Mouse (Mus musculus) monocyte, adult 2 months (primary cell): Measurements from ENCODE around the gene Sbno2.

Experiments
- DNase-seq, 2 experiments: peaks; one replicate each; pipeline ENCODE4 v3.0.0; 2022; ENCODE audit warnings: low spot score in 2 of 2, low read depth in 1 of 2

The Sbno2 gene

DNA sequence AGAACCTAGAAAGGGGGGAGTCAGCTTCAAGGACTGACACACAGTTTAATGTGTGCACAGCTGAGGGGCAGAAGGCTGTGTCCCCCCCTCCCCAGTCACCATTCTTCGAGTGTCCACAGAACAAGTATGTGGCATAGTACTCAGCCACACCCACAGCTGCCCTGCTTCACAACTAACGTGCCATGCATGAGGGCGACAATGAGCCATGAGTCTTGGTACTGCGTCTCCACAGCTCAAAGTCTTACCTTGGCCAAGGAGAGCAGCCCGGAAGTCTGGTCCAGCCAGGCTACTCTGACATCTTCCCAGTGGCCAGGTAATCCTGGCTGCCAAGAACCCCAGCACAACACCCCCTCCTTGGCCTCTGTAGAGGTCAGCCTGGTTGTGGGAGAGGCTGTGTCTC is 12.7 kb downstream of the Sbno2 start:
- DNase-seq = no peak

DNA sequence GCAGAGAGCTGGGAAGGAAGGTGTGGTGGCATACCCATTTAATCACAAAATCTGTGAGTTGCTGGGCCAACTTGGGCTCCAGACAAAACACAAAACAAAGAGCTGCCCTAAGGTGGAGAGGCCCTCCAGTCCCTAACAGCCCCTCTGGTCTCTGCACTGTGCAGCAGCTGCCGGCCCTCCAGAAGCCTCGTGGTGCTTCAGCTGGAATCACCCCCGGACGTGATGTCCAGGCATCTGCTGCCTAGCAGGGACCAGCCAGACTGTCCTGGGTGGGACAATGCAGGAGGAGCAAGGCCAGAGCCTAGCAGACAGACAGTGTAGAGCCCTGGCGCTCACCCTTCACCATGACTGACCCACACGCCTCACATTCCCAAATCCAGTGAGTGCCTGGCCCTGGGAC is 13.8 kb downstream of the Sbno2 start:
- DNase-seq = no peak

DNA sequence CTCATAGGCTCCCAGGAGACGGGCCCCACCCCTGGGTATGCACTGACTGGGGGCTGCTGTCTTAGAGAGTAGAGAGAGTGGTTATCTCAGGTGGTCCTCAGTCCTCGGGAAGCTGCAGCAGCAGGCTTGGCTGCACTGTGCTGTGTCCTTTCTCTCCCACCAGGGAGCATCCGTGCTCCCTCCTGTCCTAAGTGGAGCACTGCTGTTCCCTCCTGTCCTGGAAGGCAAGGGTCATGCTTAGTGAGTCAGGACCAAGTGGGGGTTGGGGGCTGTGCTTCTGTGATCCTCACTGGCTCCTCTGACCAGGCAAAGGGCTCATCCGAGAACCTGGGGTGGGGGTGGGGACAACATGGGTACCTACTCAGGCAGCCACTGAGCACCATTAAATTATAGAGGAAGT is 16.2 kb downstream of the Sbno2 start:
- DNase-seq = no peak

DNA sequence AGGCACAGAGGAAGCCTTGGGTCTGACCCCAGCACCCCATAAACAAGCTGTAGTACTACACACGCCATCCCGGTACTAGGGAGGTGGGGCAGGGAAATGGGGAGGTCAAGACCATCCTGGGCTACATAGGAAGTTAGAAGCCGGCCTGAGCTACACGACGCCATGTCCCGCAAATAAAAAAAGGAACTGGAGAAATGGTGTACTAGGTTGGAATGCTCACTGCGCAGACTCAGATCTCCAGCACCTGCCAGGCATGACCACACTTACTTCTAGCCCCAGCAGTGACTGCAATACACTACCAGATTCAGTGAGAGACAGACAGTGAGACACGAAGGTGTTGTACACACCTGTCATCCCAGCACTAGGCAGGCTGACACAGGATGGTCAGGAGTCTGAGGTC is 17.9 kb downstream of the Sbno2 start:
- DNase-seq = no peak

DNA sequence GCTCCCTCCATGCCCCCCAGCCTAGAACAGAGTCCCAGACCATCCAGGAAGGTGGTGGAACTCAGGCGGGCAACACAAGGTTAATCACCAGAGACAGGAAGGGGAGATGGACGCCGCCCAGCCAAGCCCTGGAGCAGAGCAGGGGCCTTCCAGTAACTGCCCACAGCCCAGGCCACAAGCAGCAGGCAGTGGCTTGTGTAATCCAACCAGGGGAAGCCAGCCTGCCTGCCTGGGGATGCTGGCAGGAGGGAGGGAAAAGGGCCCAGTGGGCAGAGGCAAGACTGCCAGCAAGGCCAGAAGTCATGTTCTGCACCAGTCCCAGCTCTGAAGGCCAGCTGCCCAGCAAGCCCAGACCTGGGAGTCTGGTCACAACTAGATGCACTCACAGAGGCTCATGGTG is 18.5 kb downstream of the Sbno2 start:
- peak; percentile 46 to 51 for DNase-seq

DNA sequence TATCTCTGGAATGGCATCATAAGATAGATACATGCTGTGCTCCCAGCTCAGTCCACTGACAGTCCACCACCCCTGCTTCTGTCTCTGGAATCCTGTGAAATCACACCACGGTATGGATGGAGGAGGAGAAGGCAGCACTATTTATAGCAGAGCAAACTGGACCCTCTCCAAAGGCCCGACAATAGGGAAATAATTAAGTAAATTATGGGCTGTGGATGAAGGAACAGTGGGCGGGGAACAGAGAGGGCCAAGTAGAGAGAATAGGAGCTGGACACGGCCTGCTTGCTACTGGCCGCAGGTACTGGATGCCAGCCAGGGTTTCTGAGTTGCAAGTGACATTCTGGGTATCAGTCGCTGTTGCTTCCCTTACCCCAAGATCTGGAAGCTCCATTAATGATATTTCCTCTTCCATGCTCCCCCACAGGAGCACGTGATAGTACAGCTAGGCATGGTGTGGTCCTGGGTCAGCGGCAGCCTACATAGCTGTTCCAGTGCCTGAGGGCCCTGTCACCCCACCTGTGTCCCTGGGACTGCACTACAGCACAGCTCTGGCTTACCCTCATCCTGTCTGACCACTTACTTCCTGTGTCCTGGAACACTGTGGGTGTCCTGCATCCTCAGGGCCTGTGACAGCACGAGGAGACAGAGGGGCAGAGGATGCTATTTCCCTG is 20.4 kb downstream of the Sbno2 start:
- DNase-seq = no peak

DNA sequence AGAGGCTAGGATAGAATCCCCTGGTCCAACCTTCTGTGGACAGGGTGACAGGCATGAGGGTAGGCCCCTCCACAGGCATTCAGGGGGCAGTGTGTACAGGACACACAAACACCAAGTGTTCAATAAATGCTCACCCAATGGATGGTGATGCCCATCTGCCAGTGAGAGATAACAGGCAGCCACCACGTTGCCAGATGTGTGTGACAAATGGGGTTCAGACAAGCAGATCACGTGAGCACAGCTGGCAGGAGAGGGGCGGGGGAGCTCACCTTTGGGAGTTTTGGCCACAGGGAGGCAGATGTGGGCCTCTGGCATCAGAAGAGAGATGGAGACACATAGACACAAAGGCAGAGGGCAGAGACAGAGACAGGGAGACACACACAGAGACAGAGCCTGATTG is 24.3 kb downstream of the Sbno2 start:
- no peak for DNase-seq

DNA sequence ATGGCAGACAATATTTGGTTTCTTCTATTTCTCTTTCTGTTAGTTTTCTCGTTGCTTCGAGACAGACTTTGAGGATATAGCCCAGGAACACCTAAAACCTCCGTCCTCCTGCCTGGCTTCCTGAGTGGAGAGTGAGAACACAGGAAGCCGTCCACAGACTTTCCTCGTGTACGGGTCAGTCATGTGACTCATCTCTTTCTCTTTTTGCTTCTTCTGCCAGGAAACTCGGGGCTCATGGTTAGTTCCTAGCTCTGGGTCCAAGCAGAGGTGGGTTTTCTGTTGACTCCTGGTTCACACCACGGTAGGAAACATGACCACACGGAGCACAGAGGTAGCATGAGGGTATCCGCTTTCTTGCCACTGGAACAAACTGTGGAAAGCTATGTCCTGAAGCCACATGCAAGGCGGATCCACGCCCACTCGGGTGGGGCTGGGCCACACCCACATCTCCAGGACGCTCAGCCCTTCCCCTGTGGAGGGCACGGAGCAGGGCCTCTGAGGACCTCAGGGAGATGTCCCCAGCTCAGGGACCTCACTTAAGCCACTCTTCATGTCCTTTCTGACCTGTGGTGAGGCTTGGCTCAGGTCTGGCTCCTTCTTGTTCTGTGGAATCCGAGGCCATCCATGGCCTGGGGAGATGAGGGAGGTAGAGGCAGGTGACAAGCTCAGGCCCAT is 24.8 kb downstream of the Sbno2 start:
- no peak for DNase-seq

DNA sequence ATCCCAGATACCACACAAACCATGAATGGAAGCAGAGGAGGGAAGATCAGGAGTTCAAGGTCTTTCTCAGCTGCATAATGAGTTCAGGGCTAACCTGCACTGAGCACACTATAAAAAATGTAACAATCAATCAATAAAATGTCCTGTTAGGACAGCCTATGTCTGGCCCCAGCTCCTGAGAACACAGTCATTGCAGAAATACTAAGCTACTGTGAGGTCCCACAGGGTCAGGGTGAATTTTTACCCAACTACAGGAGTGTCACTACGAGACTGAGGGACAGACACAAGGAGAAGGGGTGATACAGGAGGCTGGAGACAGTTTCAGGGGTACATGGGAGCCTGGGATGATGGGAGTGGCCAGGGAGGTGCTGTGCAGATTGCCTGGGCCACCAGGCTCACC is 27.0 kb downstream of the Sbno2 start:
- no peak for DNase-seq

DNA sequence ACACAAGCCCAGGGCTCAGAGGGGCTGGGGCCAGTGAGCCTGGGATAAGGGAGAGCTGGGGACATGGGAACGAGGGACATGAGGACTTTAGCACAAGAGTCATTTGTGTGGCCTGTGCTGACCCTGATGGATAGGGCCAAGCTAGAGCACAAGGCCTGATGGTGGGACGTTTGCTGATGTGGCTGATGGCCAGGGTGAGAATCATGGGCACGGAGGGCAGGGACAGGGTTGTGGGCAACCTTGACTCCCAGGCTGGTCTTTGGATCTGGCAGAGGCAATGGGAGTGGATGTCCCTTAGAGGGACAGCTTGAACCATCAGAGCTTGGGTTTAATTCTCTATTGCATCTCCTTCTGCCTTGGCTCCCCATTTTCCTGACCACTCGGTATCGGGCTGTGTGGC is 28.1 kb downstream of the Sbno2 start:
- DNase-seq = no peak

DNA sequence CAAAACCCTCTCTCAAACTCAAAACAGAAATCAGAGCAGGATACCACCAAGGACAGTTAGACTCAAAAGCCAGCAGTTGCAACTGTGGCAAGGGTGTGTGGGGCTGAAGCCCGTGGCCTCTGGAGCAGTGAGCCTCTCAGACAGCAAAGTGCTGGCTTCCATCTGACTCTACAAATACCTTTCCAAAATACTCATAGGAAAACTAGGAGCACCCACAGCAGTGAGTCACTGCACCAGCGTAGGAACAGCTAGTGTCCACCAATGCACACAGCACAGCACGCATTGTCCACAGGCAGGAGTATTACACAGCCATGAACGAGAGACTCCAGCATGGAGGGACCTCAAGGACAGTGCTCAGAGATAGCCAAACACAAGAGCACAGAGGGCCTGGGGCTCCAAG is 29.0 kb downstream of the Sbno2 start:
- DNase-seq = no peak

DNA sequence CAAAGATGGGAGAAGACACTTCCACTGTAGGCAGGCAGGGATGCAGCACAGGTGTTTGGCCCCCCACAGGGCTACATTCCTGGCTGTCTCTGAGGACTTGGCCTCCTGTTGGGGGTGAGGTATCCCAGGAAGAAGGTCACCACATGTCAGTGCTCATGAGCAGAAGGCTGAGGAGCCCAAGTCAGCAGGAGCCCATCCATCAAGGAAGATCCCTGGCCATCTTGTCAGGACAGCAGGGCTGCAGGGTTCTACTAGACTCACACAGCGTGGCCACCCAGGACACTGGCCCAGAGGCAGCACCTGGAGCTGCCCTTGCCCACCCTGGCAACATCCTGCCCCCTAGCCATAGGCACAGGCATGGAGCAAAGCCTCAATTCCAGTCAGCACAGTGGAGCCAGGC is 29.4 kb downstream of the Sbno2 start:
- no peak for DNase-seq

DNA sequence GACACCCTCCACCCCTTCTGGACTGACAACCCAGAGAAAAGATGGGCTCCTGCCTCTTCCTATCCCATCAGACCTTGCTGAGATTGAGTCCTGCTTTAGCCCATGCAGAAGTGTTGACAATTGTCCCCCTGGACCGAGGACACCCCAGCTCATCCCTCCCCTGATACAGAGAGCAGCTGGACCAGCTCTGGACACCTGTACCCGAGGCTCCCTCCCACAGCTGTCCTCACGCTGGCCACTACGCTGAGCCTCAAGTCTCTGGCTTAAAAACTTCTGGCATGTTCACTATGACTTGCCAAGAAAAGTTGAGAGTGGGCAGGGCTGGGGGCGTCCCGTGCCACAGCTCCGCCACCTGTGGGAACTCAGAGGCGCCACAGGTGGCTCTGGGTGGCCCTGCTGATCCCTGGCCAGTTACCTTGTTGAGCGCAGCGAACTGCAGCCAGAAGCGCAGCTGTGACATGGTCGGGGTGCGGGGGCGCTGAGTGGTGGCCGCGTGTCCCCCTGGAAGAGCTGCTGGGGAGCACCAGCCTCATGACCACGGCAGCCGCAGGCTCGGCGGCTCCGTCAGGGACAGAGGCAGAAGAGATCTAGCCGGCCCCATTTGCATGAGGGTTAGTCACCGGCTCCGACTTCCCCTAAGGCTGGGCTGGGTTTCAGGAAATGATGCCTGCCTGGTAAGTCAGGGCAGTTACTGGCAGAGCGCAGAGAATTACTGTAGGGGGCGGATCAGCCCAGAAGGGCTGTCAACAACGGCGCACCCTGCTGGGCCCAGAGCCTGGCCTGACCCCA is 30.4 kb downstream of the Sbno2 start:
- peak; percentile 84 to 89 for DNase-seq

DNA sequence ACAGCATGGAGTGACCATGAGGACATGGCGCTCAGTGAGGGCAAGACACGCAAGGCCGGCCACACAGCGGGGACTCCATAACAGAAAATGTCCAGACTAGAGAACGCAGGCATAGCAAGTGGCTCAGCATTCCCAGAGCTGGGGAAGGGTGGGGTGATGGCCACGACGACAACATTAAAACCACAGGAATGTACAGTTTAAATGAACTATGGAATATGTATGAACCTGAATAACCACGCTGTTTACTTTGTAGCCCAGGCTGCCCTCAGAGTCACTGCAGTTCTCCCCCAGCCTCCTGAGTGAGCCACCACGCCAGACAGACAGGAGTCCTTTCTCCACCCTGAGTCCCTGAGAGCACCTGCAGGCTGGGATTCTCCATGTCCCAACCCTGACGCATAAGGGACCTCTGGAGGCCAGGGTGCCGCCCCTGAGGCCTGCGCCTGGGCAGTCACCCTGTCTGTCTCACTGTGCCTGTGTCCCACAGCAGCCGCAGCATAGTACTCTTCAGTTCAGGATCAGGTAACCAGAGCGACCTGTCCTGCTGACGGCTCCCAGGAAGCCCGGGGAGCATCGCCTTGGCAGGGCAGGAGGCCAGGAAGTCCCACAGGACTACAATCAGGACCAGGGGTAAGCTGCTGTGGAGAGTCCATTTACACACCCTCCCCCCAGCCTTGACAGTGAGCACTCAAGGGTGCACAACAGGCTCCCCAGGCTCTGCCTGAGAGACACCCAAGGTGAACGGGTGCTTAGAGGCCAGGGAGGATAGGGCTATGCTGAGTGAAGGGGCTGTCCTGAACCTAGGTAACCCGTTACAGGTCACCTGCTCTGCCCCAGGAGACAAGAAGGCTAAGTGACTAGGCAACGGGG is 32.5 kb downstream of the Sbno2 start:
- no peak for DNase-seq

DNA sequence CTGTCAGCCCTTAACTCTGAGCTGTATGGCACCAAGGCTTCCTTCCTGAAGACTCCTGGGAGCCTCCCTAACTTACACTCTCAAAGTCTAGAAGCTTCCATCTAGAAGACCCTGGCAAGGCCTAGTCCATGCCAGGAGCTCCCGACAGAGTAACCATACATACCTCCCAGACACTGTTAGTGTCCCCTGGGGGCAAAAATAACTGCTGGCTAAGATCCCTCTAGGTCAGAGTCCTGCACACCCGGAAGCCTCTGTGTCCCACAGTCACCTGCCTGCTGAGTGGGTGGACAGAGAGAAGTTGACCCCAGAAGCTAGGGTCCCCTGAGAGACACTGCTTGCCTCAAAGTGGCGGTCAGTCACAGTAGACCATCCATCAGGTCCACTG is 33.9 kb downstream of the Sbno2 start:
- no peak for DNase-seq

DNA sequence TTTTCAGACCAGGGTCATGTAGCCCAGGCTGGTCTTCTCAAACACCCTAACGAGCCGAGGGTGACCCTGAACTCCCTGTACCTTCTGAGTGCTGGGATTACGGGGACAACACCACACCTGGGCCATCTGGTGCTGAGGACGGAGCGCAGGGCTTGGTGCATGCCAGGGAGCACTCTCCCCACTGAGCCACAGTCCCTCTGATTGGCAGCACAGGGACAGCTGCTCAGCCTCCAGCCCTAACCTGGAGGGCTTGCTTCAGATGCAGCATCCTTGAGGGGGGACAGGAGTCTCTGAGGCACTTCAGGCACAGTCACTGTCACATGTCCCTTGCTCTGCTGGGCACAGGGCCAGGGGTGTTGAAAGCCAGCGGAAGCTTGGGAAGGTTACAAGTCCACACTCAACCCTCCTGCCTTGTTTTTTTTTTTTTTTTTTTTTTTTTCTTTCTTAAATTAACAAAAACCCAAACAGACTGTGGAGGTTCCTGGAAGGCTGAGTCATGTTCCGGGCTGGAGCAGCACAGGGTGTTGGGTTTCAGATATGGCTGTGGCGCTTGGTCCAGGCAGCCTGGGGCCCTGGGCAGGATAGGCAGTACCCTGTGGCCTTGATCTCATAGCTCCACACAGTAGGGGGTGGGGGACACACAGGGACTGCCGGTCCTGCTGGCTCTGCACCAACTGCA is 34.4 kb downstream of the Sbno2 start:
- DNase-seq = peak; percentile 50 to 66

DNA sequence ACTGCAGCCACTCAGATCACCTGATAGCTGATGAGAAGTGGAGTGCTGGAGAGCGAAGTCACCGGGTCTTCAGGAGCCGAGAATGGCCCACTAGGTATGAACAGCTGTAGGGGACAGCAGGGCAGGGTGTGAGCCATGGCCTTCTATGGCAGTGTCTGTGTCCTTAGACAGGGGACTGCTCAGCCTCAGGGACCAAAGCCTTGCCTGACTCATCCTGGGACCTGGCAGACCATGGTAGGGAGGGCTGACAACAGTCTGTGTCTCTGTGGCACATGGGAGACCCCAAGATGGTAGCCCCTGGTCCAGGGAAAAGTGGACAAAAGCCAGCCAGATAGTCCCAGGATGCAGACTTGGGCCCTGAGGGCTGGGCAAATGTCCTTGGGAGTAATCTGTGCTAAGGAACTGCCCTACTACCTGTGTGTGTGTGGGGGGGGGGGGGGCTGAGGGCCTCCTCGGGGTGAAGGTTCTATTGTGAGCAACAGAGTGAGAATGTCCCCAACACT is 35.4 kb downstream of the Sbno2 start:
- DNase-seq = no peak

DNA sequence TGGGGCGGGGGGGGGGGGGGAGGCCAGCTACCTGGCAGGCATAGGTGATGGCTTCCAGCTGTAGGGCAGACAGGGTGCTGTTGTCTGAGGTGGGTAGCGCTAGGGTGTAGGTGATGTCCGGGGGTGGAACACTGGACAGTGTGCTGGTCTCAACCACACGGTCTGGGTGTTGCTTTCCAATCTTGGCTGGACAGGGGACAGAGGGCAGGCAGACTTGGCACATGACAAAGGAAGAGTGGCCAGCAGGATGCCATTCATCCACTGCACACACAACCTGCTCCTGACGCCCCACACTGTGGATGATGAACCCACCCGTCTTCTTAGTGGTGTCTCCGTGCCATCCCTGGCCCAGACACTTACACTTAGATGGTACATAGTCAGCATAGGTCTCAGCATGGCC is 36.1 kb downstream of the Sbno2 start:
- DNase-seq = no peak

DNA sequence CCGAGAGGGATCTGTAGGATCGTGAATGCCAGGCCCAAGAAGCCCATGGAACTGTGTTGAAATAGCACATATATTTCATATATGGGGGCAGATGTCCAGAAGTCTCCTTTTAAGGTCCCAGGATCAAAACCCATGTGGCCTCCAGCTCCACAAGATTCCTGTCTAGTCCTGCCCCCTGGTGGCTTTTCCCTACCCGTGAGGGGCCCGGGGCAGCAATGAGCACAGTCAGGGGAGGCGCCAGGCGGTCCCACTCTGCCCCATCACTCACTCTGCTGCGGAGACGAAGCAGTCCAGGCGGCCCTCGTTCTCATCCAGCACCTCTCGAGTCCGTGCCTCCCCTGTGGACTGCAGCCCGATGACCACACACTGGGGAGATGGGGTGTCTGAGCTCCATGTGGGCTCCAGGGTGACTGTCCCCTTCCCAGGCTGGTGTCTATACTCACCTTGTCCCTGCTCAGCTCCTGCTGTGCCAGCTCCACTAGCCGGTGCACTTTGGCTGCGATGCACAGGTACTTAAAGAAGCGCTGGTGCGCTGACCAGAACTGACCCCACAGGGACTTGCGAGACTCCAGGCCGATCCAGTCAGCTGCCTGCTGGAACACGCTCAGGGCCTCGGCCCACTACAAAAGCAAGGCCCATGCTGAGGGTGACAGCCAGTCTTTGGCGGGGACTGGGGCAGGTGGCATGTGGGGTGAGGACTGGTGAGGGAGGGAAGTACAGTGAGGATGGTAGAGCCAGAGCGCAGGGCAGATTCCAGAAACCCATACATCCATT is 41.3 kb downstream of the Sbno2 start:
- no peak for DNase-seq

DNA sequence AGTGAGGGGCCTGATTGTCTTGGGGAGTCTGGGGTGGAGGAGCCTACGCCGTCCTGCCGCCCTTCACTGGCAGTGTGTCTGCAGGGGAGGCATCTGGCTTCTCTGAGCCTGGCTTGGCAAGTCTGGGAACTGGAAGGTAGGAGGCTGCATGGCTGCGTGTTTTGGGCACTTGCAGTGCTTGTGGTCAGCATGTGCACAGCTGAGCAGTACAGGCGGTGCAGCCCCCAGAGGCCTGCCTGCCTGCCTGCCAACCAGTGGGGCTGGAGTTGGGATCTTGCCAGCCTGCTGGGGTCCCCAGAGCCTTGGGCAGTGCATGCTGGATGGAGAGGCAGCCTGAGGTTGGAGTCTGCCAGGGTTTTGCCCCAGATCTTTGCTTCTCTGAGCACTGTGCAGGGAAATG is 42.3 kb downstream of the Sbno2 start:
- DNase-seq = no peak
